Mouse (Mus musculus): ENCODE data around the gene Slc30a7.

DNA sequence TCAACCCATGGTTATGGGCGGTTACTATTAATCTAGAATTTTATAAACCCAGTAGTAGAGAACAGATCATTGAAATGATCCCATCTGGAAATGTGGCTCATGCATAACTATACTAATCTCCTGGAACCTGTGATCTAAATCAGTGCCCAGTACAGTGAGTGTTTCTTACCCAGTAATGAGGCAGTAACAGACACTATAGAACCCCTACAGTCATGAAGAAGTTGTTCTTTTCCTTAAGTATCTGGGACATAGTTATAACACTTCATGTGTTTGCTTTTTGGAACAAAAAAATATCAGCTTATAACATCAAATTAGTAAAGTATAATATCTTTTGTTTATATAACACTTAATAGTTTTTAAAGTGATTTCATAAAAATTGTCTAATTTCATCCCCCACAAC is 43.6 kb downstream of the Slc30a7 start:
- TF ChIP-seq USF1 (IDR thresholded peaks at IDR 0.05; ENCODE audit: low read depth, low read length) = no peak
- TF ChIP-seq NRF1 (IDR thresholded peaks at IDR 0.05; ENCODE audit: insufficient read depth, low read depth, low read length, poor library complexity, severe bottlenecking) = no peak
- TF ChIP-seq EP300 (IDR thresholded peaks at IDR 0.05; ENCODE audit: low read depth in 1 of 2, low read length in 2 of 2) = no peak
- TF ChIP-seq ZKSCAN1 (IDR thresholded peaks at IDR 0.05; ENCODE audit: low read depth, low read length) = no peak
- no peak for TF ChIP-seq CTCF (IDR thresholded peaks at IDR 0.05 in 2 of 3, conservative IDR thresholded peaks at IDR 0.05 in 1 of 3; ENCODE audit: control insufficient read depth in 1 of 3, insufficient read depth in 1 of 3, low read depth in 2 of 3, low read length in 3 of 3, poor library complexity in 1 of 3, severe bottlenecking in 1 of 3)
- no peak for TF ChIP-seq HCFC1 (IDR thresholded peaks at IDR 0.05; ENCODE audit: low read depth, low read length)
- no peak for TF ChIP-seq UBTF (IDR thresholded peaks at IDR 0.05; ENCODE audit: borderline replicate concordance, insufficient read depth, low read depth, low read length)
- TF ChIP-seq POLR2A (IDR thresholded peaks at IDR 0.05; ENCODE audit: control insufficient read depth in 1 of 2, insufficient read depth in 1 of 2, low read depth in 1 of 2, low read length in 2 of 2, poor library complexity in 1 of 2) = no peak
- no peak for TF ChIP-seq MAFK (IDR thresholded peaks at IDR 0.05; ENCODE audit: borderline replicate concordance, low read depth, low read length)
- no peak for TF ChIP-seq CHD2 (IDR thresholded peaks at IDR 0.05; ENCODE audit: low read length)

All from MEL (cell line).